Mouse (Mus musculus) liver, embryonic 14.5 days (tissue): ENCODE measurements at regions not wholly inside any gene's neighbourhood (a gene's known extent, or its start where the extent isn't known, plus 50 kb on each side); places are given as distances from the start of the nearest gene placed in this dataset.
A peak's percentile ranks its signal among the peaks of the same experiment; 100 is the strongest.

ENCODE experiments used
- ATAC-seq: fragments of 200-750 bp; cut with Nextera tagmentation; 2 replicates; pipeline ENCODE4 v1.8.0; 2017; ENCODE audit warnings: moderate number of reproducible peaks, mild to moderate bottlenecking, moderate library complexity; ENCODE audit not compliant: insufficient read depth
- DNase-seq, 3 experiments: peaks; one replicate each; pipeline ENCODE4 v3.0.0-alpha.2; 2012 to 2013; ENCODE audit warnings: low read depth in 3 of 3, low spot score in 3 of 3
- H3K27ac ChIP-seq: fragments of 300-500 bp; sonication (generic); 2 replicates; pipeline ENCODE4 v1.5.1; 2014; ENCODE audit warnings: moderate library complexity, mild to moderate bottlenecking, control low read depth, inconsistent platforms
- H3K27me3 ChIP-seq: fragments of 300-500 bp; sonication (generic); 2 replicates; pipeline ENCODE4 v1.6.1; 2014; ENCODE audit warnings: mild to moderate bottlenecking, low read length, moderate library complexity; ENCODE audit not compliant: control insufficient read depth, insufficient read depth
- H3K36me3 ChIP-seq: fragments of 300-500 bp; sonication (generic); replicated peaks from 2 replicates; pipeline ENCODE4 v1.6.1; 2014; ENCODE audit warnings: low read depth; ENCODE audit not compliant: control insufficient read depth, insufficient read depth
- H3K4me1 ChIP-seq, 2 experiments: fragments of 200-500 bp in 1 of 2; fragments of 300-500 bp in 1 of 2; sonication (generic) in 1 of 2; replicated peaks; 2 replicates each; pipeline ENCODE4 v1.6.1; 2012 to 2014; ENCODE audit warnings: antibody characterized with exemption in 1 of 2, inconsistent platforms in 1 of 2, low read length in 1 of 2; ENCODE audit not compliant: control insufficient read depth in 2 of 2, insufficient read depth in 2 of 2
- H3K4me2 ChIP-seq: fragments of 300-500 bp; sonication (generic); 2 replicates; pipeline ENCODE4 v1.6.1; 2014; ENCODE audit warnings: low read depth, mild to moderate bottlenecking, control low read depth, moderate library complexity
- H3K4me3 ChIP-seq, 2 experiments: fragments of 200-500 bp in 1 of 2; fragments of 300-500 bp in 1 of 2; sonication (generic) in 1 of 2; 2 replicates each; pipeline ENCODE4 v1.5.1; 2012 to 2014; ENCODE audit warnings: low read depth in 2 of 2, low read length in 2 of 2, mild to moderate bottlenecking in 2 of 2, control low read depth in 1 of 2, inconsistent platforms in 1 of 2, moderate library complexity in 1 of 2; ENCODE audit not compliant: insufficient read depth in 1 of 2
- H3K9ac ChIP-seq: fragments of 300-500 bp; sonication (generic); replicated peaks from 2 replicates; pipeline ENCODE4 v1.6.1; 2014; ENCODE audit warnings: mild to moderate bottlenecking, control low read depth, moderate library complexity
- H3K9me3 ChIP-seq: fragments of 300-500 bp; sonication (generic); 2 replicates; pipeline ENCODE4 v1.6.1; 2016; ENCODE audit warnings: low read length, mixed read lengths; ENCODE audit not compliant: control insufficient read depth
- CTCF ChIP-seq: IDR thresholded peaks from 2 replicates; pipeline ENCODE4 v1.5.1; 2016; ENCODE audit warnings: antibody characterized with exemption, low read depth, control low read depth
- EP300 ChIP-seq: IDR thresholded peaks from 2 replicates; pipeline ENCODE4 v1.6.1; 2016; ENCODE audit warnings: antibody characterized with exemption, low read depth
- WGBS: fragments of 180-500 bp; shearing (Covaris S2); extraction: QIAGEN DNeasy Blood & Tissue Kit; methylation state at CpG from one replicate; pipeline ENCODE4 v1.1.7; 2014; ENCODE audit not compliant: insufficient replicate concordance; 5-methylcytosine and 5-hydroxymethylcytosine counted together

DNA sequence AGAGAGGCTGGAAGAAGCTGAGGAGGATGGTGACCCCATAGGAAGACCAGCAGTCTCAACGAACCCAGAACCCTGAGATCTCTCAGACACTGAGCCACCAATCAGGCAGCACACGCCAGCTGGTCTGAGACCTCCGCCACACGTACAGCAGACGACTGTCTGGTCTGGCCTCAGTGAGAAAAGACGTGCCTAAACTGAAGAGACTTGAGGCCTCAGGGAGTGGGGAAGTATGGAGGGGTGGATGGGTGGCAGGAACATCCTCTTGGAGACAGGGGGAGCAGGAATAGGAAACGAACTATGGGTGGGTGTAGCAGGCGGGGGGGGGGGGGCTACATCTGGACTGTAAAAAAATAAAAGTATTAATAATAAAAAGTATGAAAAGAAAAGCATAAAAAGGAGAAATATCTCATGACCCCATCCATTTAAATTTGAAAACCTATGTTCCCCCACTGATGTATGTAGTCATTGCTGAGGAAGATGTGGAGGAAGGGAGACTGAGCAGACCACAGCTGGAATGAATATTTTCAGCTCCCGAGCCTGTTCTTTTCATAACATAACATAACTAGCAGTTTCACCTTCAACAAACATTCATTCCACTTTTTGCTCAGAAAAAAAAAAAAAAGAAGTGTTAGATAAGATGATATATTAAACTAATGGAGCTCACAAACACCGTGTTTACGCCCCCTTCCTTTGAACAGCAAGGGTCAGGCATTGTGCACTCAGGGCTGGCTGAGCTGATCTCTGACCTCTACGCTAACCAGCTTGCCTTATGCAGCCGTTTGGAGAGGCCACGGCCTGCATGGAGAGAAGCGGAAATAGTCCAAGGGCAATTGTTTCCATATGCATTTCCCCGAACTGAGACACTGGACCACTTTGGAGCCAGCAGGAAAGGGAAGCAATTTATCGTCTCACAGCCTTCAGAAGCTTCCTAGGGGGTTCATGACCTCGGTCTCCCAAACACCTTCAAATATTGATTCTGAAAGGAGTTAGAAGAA lies 310.7 kb downstream of the Prr30 start:
- 0 out of 2 replicates have a peak, but pooled peaks have one; percentile 21 for ATAC-seq
- WGBS: 38% methylated on average over 18 of the region's 18 CpGs
- DNase-seq: no peak

DNA sequence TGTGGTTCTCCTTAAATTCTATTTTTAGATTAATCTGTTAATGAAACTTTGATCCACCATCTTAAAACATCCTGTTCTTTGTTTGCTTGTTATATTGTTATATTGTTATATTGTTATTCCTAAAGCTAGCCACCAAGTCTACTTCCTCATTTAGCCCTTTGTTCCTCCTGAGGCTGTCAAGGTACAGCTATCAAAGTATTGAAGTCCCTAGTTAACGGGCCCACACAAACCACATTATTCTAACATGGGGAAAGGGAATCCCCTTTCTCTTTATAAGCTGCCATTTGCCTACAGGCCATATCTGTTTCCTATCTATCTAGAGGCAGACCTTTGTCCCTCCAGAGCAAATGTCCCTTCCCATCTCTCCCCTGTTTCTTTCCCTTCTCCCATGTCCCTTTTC lies 317.0 kb downstream of the Prr30 start:
- TF ChIP-seq CTCF (no peak), EP300 (no peak)
- Histone ChIP-seq H3K4me2 (no peak overlapping the region), H3K36me3 (no peaks in the 10 kb centered on the region), H3K4me3 (no peak overlapping the region), H3K9ac (no peak overlapping the region), H3K9me3 (no peaks in the 10 kb centered on the region), H3K4me1 (no peaks in the 10 kb centered on the region), H3K27ac (no peak overlapping the region), H3K27me3 (no peaks in the 10 kb centered on the region)
- no peak for ATAC-seq
- 24% methylated on average over 1 of the region's 1 CpGs for WGBS
- DNase-seq: no peak

More for the DNA sequence above, 310.7 kb downstream of the Prr30 start:
- Histone ChIP-seq H3K27me3 (no peaks in the 10 kb centered on the region), H3K4me2 (no peak overlapping the region), H3K9ac (no peak overlapping the region), H3K4me3 (no peak overlapping the region), H3K9me3 (no peaks in the 10 kb centered on the region), H3K4me1 (peaks cover 0 to 3% of the 10 kb centered on the region in 2 experiments; a peak in 1 of 4 replicates), H3K36me3 (no peaks in the 10 kb centered on the region), H3K27ac (no peak overlapping the region)
- TF ChIP-seq CTCF (no peak), EP300 (no peak)

DNA sequence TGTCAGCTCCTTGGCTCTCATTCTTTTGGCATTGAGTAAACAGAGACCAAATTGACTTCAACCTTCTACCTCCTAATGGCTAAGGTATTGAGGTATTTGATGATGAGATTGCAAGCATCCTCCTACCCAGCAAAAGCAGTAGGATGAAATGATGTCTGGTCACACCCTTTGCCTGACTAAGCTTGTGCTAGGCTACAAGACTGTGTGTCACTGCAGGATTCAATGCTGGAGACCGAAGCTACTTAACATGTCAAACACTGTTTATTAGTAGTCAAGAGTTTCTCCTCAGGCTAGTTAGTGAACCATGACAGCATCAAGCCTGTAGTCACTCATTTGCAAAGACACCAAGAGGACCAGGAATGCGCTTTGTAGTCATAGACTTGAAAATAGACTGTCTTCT lies 320.0 kb downstream of the Prr30 start:
- H3K9me3 ChIP-seq: no peaks in the 10 kb centered on the region
- H3K4me1 ChIP-seq: no peaks in the 10 kb centered on the region
- no peak overlapping the region for H3K4me2 ChIP-seq
- no peak overlapping the region for H3K4me3 ChIP-seq
- H3K9ac ChIP-seq: no peak overlapping the region
- ATAC-seq (no peak), DNase-seq (no peak)
- H3K36me3 ChIP-seq: no peaks in the 10 kb centered on the region
- 64% methylated on average over 2 of the region's 2 CpGs for WGBS
- H3K27ac ChIP-seq: no peak overlapping the region
- no peak for TF ChIP-seq CTCF
- no peak for TF ChIP-seq EP300
- no peaks in the 10 kb centered on the region for H3K27me3 ChIP-seq

DNA sequence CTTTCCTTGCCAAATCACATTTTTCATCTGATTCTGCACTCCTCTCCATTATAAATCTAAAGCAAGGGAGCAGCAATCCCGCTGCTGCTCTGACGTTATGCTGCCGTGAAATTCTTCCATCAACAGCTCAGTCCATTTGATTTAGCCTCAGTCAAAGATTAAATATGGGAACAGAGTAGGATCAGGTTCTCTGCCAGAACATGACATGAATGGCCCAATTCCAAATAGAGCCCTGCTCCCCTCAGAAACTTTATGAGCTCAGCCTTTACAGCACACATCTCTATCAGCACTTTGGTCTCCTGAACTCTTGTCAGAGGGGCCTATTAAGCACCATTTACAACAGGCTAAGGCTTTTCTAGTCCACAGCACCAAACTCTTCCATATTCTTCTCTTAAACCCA lies 332.3 kb downstream of the Prr30 start:
- Histone ChIP-seq H3K4me3 (no peak overlapping the region), H3K4me2 (no peak overlapping the region)
- DNase-seq: no peak

DNA sequence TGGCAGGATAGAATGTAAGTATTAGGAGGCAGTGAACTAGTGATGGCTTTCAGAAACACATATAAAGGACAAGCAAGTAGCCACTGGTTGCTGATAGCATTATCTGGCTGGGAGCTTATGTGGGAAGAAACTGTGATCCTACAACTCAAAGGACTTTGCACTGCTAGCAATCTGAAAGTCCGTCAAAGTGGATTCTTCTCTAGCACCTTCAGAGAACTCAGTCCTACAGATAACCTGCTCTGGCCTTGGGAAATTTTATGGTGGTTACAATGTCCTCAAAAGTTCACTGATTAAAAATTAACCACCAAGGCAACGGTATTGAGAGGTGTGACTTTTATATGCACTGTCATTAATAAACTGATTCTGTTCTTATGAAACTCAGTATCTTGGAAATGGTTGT lies 335.3 kb downstream of the Prr30 start:
- no peaks in the 10 kb centered on the region for H3K4me1 ChIP-seq
- DNase-seq (no peak), ATAC-seq (no peak)
- no peaks in the 10 kb centered on the region for H3K9me3 ChIP-seq
- 47% methylated on average over 2 of the region's 2 CpGs for WGBS
- no peak overlapping the region for H3K9ac ChIP-seq
- H3K36me3 ChIP-seq: no peaks in the 10 kb centered on the region
- H3K27me3 ChIP-seq: no peaks in the 10 kb centered on the region
- H3K4me3 ChIP-seq: no peak overlapping the region
- TF ChIP-seq CTCF (no peak), EP300 (no peak)
- no peak overlapping the region for H3K4me2 ChIP-seq
- H3K27ac ChIP-seq: no peak overlapping the region

More for the DNA sequence above, 332.3 kb downstream of the Prr30 start:
- TF ChIP-seq CTCF (no peak), EP300 (no peak)
- WGBS: 64% methylated on average over 3 of the region's 3 CpGs
- Histone ChIP-seq H3K9ac (no peak overlapping the region), H3K4me1 (no peaks in the 10 kb centered on the region), H3K36me3 (no peaks in the 10 kb centered on the region), H3K27me3 (no peaks in the 10 kb centered on the region), H3K9me3 (no peaks in the 10 kb centered on the region), H3K27ac (no peak overlapping the region)
- no peak for ATAC-seq
